Mouse (Mus musculus) liver, embryonic 14.5 days (tissue): ENCODE data around the gene Prim2. TPM values are rescaled to one million over a fixed set of nuclear protein-coding genes. Genes with fewer than 3 reads are reported as not detected.

ENCODE experiments used
- ATAC-seq: fragments of 200-750 bp; cut with Nextera tagmentation; 2 replicates; pipeline ENCODE4 v1.8.0; 2017; ENCODE audit warnings: moderate number of reproducible peaks, mild to moderate bottlenecking, moderate library complexity; ENCODE audit not compliant: insufficient read depth
- DNase-seq, 3 experiments: peaks; one replicate each; pipeline ENCODE4 v3.0.0-alpha.2; 2012 to 2013; ENCODE audit warnings: low read depth in 3 of 3, low spot score in 3 of 3
- H3K27ac ChIP-seq: fragments of 300-500 bp; sonication (generic); 2 replicates; pipeline ENCODE4 v1.5.1; 2014; ENCODE audit warnings: moderate library complexity, mild to moderate bottlenecking, control low read depth, inconsistent platforms
- H3K27me3 ChIP-seq: fragments of 300-500 bp; sonication (generic); 2 replicates; pipeline ENCODE4 v1.6.1; 2014; ENCODE audit warnings: mild to moderate bottlenecking, low read length, moderate library complexity; ENCODE audit not compliant: control insufficient read depth, insufficient read depth
- H3K36me3 ChIP-seq: fragments of 300-500 bp; sonication (generic); replicated peaks from 2 replicates; pipeline ENCODE4 v1.6.1; 2014; ENCODE audit warnings: low read depth; ENCODE audit not compliant: control insufficient read depth, insufficient read depth
- H3K4me1 ChIP-seq, 2 experiments: fragments of 200-500 bp in 1 of 2; fragments of 300-500 bp in 1 of 2; sonication (generic) in 1 of 2; replicated peaks; 2 replicates each; pipeline ENCODE4 v1.6.1; 2012 to 2014; ENCODE audit warnings: antibody characterized with exemption in 1 of 2, inconsistent platforms in 1 of 2, low read length in 1 of 2; ENCODE audit not compliant: control insufficient read depth in 2 of 2, insufficient read depth in 2 of 2
- H3K4me2 ChIP-seq: fragments of 300-500 bp; sonication (generic); 2 replicates; pipeline ENCODE4 v1.6.1; 2014; ENCODE audit warnings: low read depth, mild to moderate bottlenecking, control low read depth, moderate library complexity
- H3K4me3 ChIP-seq, 2 experiments: fragments of 200-500 bp in 1 of 2; fragments of 300-500 bp in 1 of 2; sonication (generic) in 1 of 2; 2 replicates each; pipeline ENCODE4 v1.5.1; 2012 to 2014; ENCODE audit warnings: low read depth in 2 of 2, low read length in 2 of 2, mild to moderate bottlenecking in 2 of 2, control low read depth in 1 of 2, inconsistent platforms in 1 of 2, moderate library complexity in 1 of 2; ENCODE audit not compliant: insufficient read depth in 1 of 2
- H3K9ac ChIP-seq: fragments of 300-500 bp; sonication (generic); replicated peaks from 2 replicates; pipeline ENCODE4 v1.6.1; 2014; ENCODE audit warnings: mild to moderate bottlenecking, control low read depth, moderate library complexity
- H3K9me3 ChIP-seq: fragments of 300-500 bp; sonication (generic); 2 replicates; pipeline ENCODE4 v1.6.1; 2016; ENCODE audit warnings: low read length, mixed read lengths; ENCODE audit not compliant: control insufficient read depth
- CTCF ChIP-seq: IDR thresholded peaks from 2 replicates; pipeline ENCODE4 v1.5.1; 2016; ENCODE audit warnings: antibody characterized with exemption, low read depth, control low read depth
- EP300 ChIP-seq: IDR thresholded peaks from 2 replicates; pipeline ENCODE4 v1.6.1; 2016; ENCODE audit warnings: antibody characterized with exemption, low read depth
- WGBS: fragments of 180-500 bp; shearing (Covaris S2); extraction: QIAGEN DNeasy Blood & Tissue Kit; methylation state at CpG from one replicate; pipeline ENCODE4 v1.1.7; 2014; ENCODE audit not compliant: insufficient replicate concordance; 5-methylcytosine and 5-hydroxymethylcytosine counted together
- polyA plus RNA-seq, 2 experiments: library from polyadenylated mRNA; depleted of rRNA in 1 of 2; stranded (reverse) in 1 of 2; unstranded in 1 of 2; fragments of >200 nt; fragmentation: Nextera tagmentation in 1 of 2; extraction: Ambion mirVana in 1 of 2; gene quantifications; 2 replicates each; pipeline versions ENCODE4 v1.2.1 to v1.2.3; 2012 to 2014

Gene Prim2
- polyA plus RNA-seq, 2 experiments = 34.1 to 38.1 TPM

DNA sequence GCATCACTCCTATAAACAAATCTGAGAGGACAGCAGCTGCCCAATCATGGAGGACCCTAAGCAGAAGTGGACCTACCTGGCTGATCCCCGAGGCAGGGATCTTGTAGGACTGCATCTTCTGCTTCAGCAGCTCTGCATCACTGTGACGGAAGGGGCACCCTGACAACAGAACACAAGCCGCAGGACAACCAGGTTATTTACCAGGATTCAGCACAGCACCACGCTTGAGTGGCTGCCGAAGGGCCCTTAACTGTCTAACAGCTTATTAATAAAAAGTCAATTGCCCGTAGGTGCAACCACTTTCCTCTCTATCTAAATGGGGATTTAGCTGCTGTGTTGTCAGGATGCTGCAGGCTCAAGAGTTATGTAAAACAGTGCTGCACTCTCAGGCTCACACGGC lies 189.2 kb downstream of the Prim2 start:
- no peak for ATAC-seq
- TF ChIP-seq CTCF = no peak
- no peak for TF ChIP-seq EP300
- H3K4me3 ChIP-seq = no peak overlapping the region

DNA sequence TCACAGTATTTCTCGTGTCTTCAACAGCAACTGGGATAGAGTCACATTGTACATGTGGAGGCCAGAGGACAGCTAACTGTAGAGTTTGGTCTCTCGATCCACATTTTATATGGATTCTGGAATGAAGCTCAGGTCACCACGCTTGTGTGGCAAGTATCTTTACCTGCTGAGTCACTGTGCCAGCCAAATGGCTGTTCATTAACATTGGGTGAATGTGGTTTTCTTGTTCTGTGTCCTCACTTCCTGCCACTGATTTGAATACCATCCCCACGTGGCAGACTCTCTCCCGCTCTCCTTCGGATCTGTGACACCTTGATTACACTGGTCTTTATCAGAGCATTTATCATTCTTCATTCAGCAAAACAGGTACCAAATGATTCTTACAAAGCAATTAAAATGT lies 198.5 kb downstream of the Prim2 start:
- Histone ChIP-seq H3K9me3 (no peaks in the 10 kb centered on the region), H3K4me2 (no peak overlapping the region), H3K27me3 (no peaks in the 10 kb centered on the region), H3K4me1 (no peaks in the 10 kb centered on the region), H3K9ac (no peak overlapping the region), H3K4me3 (no peak overlapping the region), H3K36me3 (no peaks in the 10 kb centered on the region; the same call in 1 of the 2 replicates), H3K27ac (no peak overlapping the region)
- WGBS = 67% methylated on average over 6 of the region's 6 CpGs
- DNase-seq = no peak
- ATAC-seq = no peak
- TF ChIP-seq CTCF (no peak), EP300 (no peak)

More for the DNA sequence above, 189.2 kb downstream of the Prim2 start:
- Histone ChIP-seq H3K9me3 (no peaks in the 10 kb centered on the region), H3K4me2 (no peak overlapping the region), H3K27ac (no peak overlapping the region), H3K9ac (no peak overlapping the region), H3K4me1 (no peaks in the 10 kb centered on the region), H3K27me3 (no peaks in the 10 kb centered on the region), H3K36me3 (peaks cover 4% of the 10 kb centered on the region)
- no peak for DNase-seq
- 88% methylated on average over 7 of the region's 7 CpGs for WGBS

DNA sequence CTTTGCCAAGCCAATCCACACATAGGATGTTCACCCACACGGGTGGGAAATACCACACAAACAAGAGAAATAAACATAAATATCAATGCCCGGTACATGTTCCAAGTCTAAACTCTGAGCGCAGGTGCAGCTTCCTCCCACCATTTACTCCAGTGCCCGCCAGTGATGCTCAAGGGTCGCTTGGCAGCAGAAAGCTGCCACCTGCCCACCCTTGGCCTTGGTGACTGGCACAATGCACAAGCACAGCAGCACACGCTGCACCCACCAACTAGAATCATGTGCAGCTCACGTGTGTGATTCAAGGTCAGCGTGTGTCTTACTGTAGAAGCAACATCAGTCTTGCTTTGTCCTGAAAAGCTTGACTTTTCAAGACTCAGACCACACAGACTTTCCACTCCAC lies 199.4 kb downstream of the Prim2 start:
- Histone ChIP-seq H3K9me3 (no peaks in the 10 kb centered on the region), H3K27ac (no peak overlapping the region), H3K27me3 (no peaks in the 10 kb centered on the region), H3K4me3 (no peak overlapping the region), H3K9ac (no peak overlapping the region), H3K4me2 (no peak overlapping the region), H3K4me1 (no peaks in the 10 kb centered on the region), H3K36me3 (no peaks in the 10 kb centered on the region; the same call in 1 of the 2 replicates)
- TF ChIP-seq EP300 = no peak
- TF ChIP-seq CTCF = no peak
- no peak for DNase-seq
- WGBS = 89% methylated on average over 8 of the region's 8 CpGs
- ATAC-seq = no peak

DNA sequence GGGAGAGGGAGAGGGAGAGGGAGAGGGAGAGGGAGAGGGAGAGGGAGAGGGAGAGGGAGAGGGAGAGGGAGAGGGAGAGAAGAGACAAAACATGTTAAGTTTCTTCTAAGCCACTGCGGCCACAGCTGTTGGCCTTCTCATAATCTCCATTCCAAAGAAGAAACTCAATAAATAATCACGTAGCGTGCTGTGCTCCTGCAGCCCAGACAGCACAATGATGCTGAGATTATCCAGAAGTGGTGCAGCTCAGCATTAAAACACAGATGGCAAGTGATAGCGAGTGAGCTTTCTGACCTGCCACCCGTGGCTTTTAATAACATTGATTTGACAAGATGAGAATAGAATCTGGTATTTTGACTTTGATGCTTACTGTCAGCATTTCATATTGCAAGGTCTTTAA lies 205.4 kb downstream of the Prim2 start:
- no peak for ATAC-seq

DNA sequence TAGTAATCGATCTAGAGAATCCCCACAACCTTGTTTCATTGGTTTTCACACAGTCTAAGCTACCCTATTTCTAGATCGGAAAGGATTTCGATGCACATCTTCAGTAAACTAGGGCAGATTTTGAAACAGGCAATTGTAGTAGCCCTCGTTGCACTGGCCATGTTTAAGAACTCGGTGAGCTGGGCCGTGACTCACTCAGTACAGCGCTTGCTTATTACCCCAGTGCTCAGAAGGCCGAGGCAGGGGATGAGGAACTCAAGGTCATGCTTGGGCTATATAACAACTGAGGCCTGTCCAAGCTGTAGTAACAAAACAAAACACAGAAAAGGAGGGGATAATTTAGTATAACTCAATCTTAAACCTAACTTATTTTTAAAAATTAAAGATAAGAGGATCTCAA lies 208.9 kb downstream of the Prim2 start:
- Histone ChIP-seq H3K9ac (no peak overlapping the region), H3K27ac (no peak overlapping the region), H3K9me3 (no peaks in the 10 kb centered on the region), H3K27me3 (no peaks in the 10 kb centered on the region), H3K4me2 (no peak overlapping the region), H3K36me3 (peaks cover 5% of the 10 kb centered on the region; the same call in 1 of the 2 replicates), H3K4me3 (no peak overlapping the region), H3K4me1 (no peaks in the 10 kb centered on the region)
- no peak for TF ChIP-seq EP300
- no peak for TF ChIP-seq CTCF
- WGBS = 82% methylated on average over 8 of the region's 8 CpGs
- DNase-seq = no peak
- no peak for ATAC-seq

More for the DNA sequence above, 205.4 kb downstream of the Prim2 start:
- no peak overlapping the region for H3K27ac ChIP-seq
- H3K9ac ChIP-seq = no peak overlapping the region
- H3K4me2 ChIP-seq = no peak overlapping the region
- H3K9me3 ChIP-seq = no peaks in the 10 kb centered on the region
- WGBS = 81% methylated on average over 5 of the region's 5 CpGs
- no peak for DNase-seq
- H3K4me1 ChIP-seq = no peaks in the 10 kb centered on the region
- H3K4me3 ChIP-seq = no peak overlapping the region
- H3K27me3 ChIP-seq = no peaks in the 10 kb centered on the region
- TF ChIP-seq EP300 = no peak
- no peak for TF ChIP-seq CTCF
- H3K36me3 ChIP-seq = peaks cover 5% of the 10 kb centered on the region; the same call in 1 of the 2 replicates
